Mouse (Mus musculus): ENCODE measurements around the gene A630089N07Rik. TPM values are rescaled to one million over a fixed set of nuclear protein-coding genes. Genes with fewer than 3 reads are reported as not detected.

A630089N07Rik gene
- polyA plus RNA-seq, 1 experiment from 2014 or later = 15.7 TPM

- Histone ChIP-seq H3K27me3 (ENCODE audit: control insufficient read depth, insufficient read depth, low read length) (no peaks in the 10 kb centered on the region), H3K9ac (ENCODE audit: low read length) (no peak overlapping the region), H3K9me3 (replicated peaks; ENCODE audit: control insufficient read depth, low read length) (no peaks in the 10 kb centered on the region), H3K4me2 (ENCODE audit: low read depth, low read length) (no peak overlapping the region), H3K4me1 (ENCODE audit: control insufficient read depth, insufficient read depth, low read length) (peaks cover 5% of the 10 kb centered on the region; the same call in 1 of the 2 replicates), H3K36me3 (ENCODE audit: control insufficient read depth, insufficient read depth, low read length) (peaks cover 17% of the 10 kb centered on the region), H3K27ac (ENCODE audit: low read length) (no peak overlapping the region), H3K4me3 (replicated peaks; ENCODE audit: low read length) (no peak overlapping the region)
- ATAC-seq (ENCODE audit: insufficient read depth, low FRiP score) = no peak
- 73% methylated on average over 2 of the region's 2 CpGs for WGBS
Observed at GRCm38 (mm10) chr16:97953300-97953699, 128.9 kb downstream of the A630089N07Rik start.

GRCm38 (mm10) chr16:97952801-97953200 lies 129.4 kb downstream of the A630089N07Rik start:
- no peak overlapping the region for H3K27ac ChIP-seq (ENCODE audit: low read length)
- 79% methylated on average over 9 of the region's 9 CpGs for WGBS
- H3K27me3 ChIP-seq (ENCODE audit: control insufficient read depth, insufficient read depth, low read length) = no peaks in the 10 kb centered on the region
- H3K9ac ChIP-seq (ENCODE audit: low read length) = no peak overlapping the region
- peaks cover 17% of the 10 kb centered on the region for H3K36me3 ChIP-seq (ENCODE audit: control insufficient read depth, insufficient read depth, low read length)
- no peaks in the 10 kb centered on the region for H3K9me3 ChIP-seq (replicated peaks; ENCODE audit: control insufficient read depth, low read length)
- ATAC-seq (ENCODE audit: insufficient read depth, low FRiP score) = no peak
- H3K4me3 ChIP-seq (replicated peaks; ENCODE audit: low read length) = no peak overlapping the region
- peaks cover 5% of the 10 kb centered on the region; the same call in 1 of the 2 replicates for H3K4me1 ChIP-seq (ENCODE audit: control insufficient read depth, insufficient read depth, low read length)
- no peak overlapping the region for H3K4me2 ChIP-seq (ENCODE audit: low read depth, low read length)

GRCm38 (mm10) chr16:97952371-97952770 lies 129.9 kb downstream of the A630089N07Rik start:
- WGBS = 93% methylated on average over 4 of the region's 4 CpGs
- Histone ChIP-seq H3K27ac (ENCODE audit: low read length) (no peak overlapping the region), H3K27me3 (ENCODE audit: control insufficient read depth, insufficient read depth, low read length) (no peaks in the 10 kb centered on the region), H3K9ac (ENCODE audit: low read length) (no peak overlapping the region), H3K9me3 (replicated peaks; ENCODE audit: control insufficient read depth, low read length) (no peaks in the 10 kb centered on the region), H3K36me3 (ENCODE audit: control insufficient read depth, insufficient read depth, low read length) (peaks cover 17% of the 10 kb centered on the region), H3K4me1 (ENCODE audit: control insufficient read depth, insufficient read depth, low read length) (0 out of 2 replicates have a peak, but pooled peaks cover under 1% of the 10 kb centered on the region), H3K4me2 (ENCODE audit: low read depth, low read length) (no peak overlapping the region), H3K4me3 (replicated peaks; ENCODE audit: low read length) (no peak overlapping the region)
- ATAC-seq (ENCODE audit: insufficient read depth, low FRiP score) = no peak

Other genes with a start within 250 kb of the A630089N07Rik start
- gene Prdm15, start 230.6 kb downstream of the A630089N07Rik start, polyA plus RNA-seq (2015; fragmentation: Nextera tagmentation; extraction: Ambion mirVana) = 10.0 and 10.4 TPM in 2 replicates
- 13.4 and 13.9 TPM in 2 replicates for gene C2cd2, start 119.9 kb downstream of the A630089N07Rik start, polyA plus RNA-seq (2015; fragmentation: Nextera tagmentation; extraction: Ambion mirVana)
- gene Zbtb21, start 119.8 kb downstream of the A630089N07Rik start, polyA plus RNA-seq (2015; fragmentation: Nextera tagmentation; extraction: Ambion mirVana) = 13.0 and 13.2 TPM in 2 replicates
- 25.5 and 31.2 TPM in 2 replicates for gene B230307C23Rik, start 85.1 kb downstream of the A630089N07Rik start, polyA plus RNA-seq (2015; fragmentation: Nextera tagmentation; extraction: Ambion mirVana)